Mouse (Mus musculus) myocyte (in vitro differentiated cells): ENCODE measurements around the gene Fgf18. TPM values are rescaled to one million over a fixed set of nuclear protein-coding genes. Genes with fewer than 3 reads are reported as not detected.

ENCODE experiments used
- H3K27me3 ChIP-seq: one replicate; pipeline ENCODE4 v1.6.1; 2011; ENCODE audit not compliant: control insufficient read depth, insufficient read depth, insufficient read length
- H3K36me3 ChIP-seq: one replicate; pipeline ENCODE4 v1.6.1; 2011; ENCODE audit not compliant: control insufficient read depth, insufficient read depth
- H3K4me2 ChIP-seq: one replicate; pipeline ENCODE4 v1.6.1; 2011; ENCODE audit warnings: low read depth, control low read depth
- H3K4me3 ChIP-seq: one replicate; pipeline ENCODE4 v1.5.1; 2011; ENCODE audit warnings: mild to moderate bottlenecking, control low read depth, moderate library complexity
- H3K79me2 ChIP-seq: one replicate; pipeline ENCODE4 v1.6.1; 2011; ENCODE audit not compliant: control insufficient read depth, insufficient read depth
- H3ac ChIP-seq: one replicate; pipeline ENCODE4 v1.6.1; 2011; ENCODE audit not compliant: control insufficient read depth, insufficient read length
- CEBPB ChIP-seq: IDR thresholded peaks from 2 replicates; pipeline ENCODE4 v1.6.1; 2011; ENCODE audit warnings: mild to moderate bottlenecking, moderate library complexity; ENCODE audit not compliant: poor library complexity, insufficient read depth, severe bottlenecking
- E2F4 ChIP-seq: IDR thresholded peaks from one replicate; pipeline ENCODE4 v1.6.1; 2011; ENCODE audit warnings: mild to moderate bottlenecking, control low read depth, moderate library complexity; ENCODE audit not compliant: insufficient read depth
- MAX ChIP-seq: IDR thresholded peaks from one replicate; pipeline ENCODE4 v1.6.1; 2011; ENCODE audit warnings: low read depth, mild to moderate bottlenecking, control low read depth
- MYOD1 ChIP-seq, 3 experiments: IDR thresholded peaks; one replicate each; pipeline ENCODE4 v1.6.1; 2011; ENCODE audit warnings: control low read depth in 2 of 3, low read depth in 2 of 3, mild to moderate bottlenecking in 2 of 3, moderate library complexity in 1 of 3; ENCODE audit not compliant: insufficient read length in 2 of 3, control insufficient read depth in 1 of 3
- MYOG ChIP-seq, 3 experiments: IDR thresholded peaks; one replicate each; pipeline ENCODE4 v1.6.1; 2011; ENCODE audit warnings: control low read depth in 2 of 3, low read depth in 2 of 3, mild to moderate bottlenecking in 2 of 3; ENCODE audit not compliant: insufficient read length in 2 of 3, control insufficient read depth in 1 of 3, insufficient read depth in 1 of 3
- POLR2A ChIP-seq: IDR thresholded peaks from one replicate; pipeline ENCODE4 v1.6.1; 2011; ENCODE audit warnings: low read depth, mild to moderate bottlenecking, control low read depth, moderate library complexity; ENCODE audit not compliant: insufficient read length
- POLR2AphosphoS2 ChIP-seq: IDR thresholded peaks from one replicate; pipeline ENCODE4 v1.6.1; 2011; ENCODE audit warnings: low read depth, control low read depth; ENCODE audit not compliant: insufficient read length
- REST ChIP-seq: IDR thresholded peaks from one replicate; pipeline ENCODE4 v1.6.1; 2011; ENCODE audit warnings: mild to moderate bottlenecking, control low read depth, moderate library complexity; ENCODE audit not compliant: insufficient read depth, insufficient read length
- SRF ChIP-seq: IDR thresholded peaks from one replicate; pipeline ENCODE4 v1.6.1; 2011; ENCODE audit warnings: low read depth; ENCODE audit not compliant: control insufficient read depth, insufficient read length
- TCF12 ChIP-seq: IDR thresholded peaks from one replicate; pipeline ENCODE4 v1.6.1; 2011; ENCODE audit warnings: mild to moderate bottlenecking, control low read depth; ENCODE audit not compliant: poor library complexity, insufficient read depth, severe bottlenecking
- TCF3 ChIP-seq: IDR thresholded peaks from one replicate; pipeline ENCODE4 v1.6.1; 2011; ENCODE audit warnings: low read depth, control low read depth; ENCODE audit not compliant: insufficient read length
- USF1 ChIP-seq: IDR thresholded peaks from one replicate; pipeline ENCODE4 v1.6.1; 2011; ENCODE audit warnings: low read depth, mild to moderate bottlenecking, control low read depth, moderate library complexity
- polyA plus RNA-seq: library from polyadenylated mRNA; unstranded; fragments of >200 nt; fragmentation: generic; extraction: Trizol; gene quantifications from one replicate; pipeline ENCODE4 v1.2.1, GENCODE M21; 2012; ENCODE audit warnings: missing spikeins

The Fgf18 gene
- polyA plus RNA-seq, 1 experiment, result 0.07 TPM

DNA sequence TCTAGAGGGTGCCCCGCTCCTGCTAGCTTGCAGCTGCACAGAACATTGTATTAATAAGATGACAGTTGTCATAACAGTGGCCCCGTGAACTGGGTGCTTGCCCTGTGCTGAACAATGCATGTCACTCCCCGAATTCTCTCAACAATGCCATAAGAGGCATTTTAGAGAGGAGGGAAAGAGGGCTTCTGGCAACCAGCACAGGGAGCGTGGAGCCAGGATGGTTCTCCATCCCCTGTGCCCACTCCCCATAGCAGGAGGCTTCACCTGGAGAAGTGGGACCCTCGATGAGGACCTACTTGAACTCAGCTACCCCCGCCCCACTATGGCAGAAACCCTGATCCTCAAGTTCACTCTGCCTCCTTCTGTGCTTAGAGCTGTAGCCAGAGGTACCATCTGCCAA lies 67.8 kb downstream of the Fgf18 start:
- TF ChIP-seq TCF3 (no peak), CEBPB (no peak), POLR2AphosphoS2 (no peak), REST (no peak), SRF (no peak), USF1 (no peak), E2F4 (no peak), MYOG (IDR thresholded peaks at IDR 0.05; ENCODE audit: control insufficient read depth in 1 of 3, insufficient read depth in 1 of 3, insufficient read length in 2 of 3, low read depth in 2 of 3) (no peak), MYOD1 (IDR thresholded peaks at IDR 0.05; ENCODE audit: control insufficient read depth in 1 of 3, insufficient read length in 2 of 3, low read depth in 2 of 3) (no peak), MAX (no peak), POLR2A (no peak), TCF12 (no peak)
- no peak overlapping the region for H3K4me3 ChIP-seq
- no peak overlapping the region for H3K4me2 ChIP-seq
- H3ac ChIP-seq, result no peak overlapping the region
- H3K27me3 ChIP-seq, result peaks cover 20% of the 10 kb centered on the region
- H3K36me3 ChIP-seq, result no peaks in the 10 kb centered on the region
- H3K79me2 ChIP-seq, result no peaks in the 10 kb centered on the region

DNA sequence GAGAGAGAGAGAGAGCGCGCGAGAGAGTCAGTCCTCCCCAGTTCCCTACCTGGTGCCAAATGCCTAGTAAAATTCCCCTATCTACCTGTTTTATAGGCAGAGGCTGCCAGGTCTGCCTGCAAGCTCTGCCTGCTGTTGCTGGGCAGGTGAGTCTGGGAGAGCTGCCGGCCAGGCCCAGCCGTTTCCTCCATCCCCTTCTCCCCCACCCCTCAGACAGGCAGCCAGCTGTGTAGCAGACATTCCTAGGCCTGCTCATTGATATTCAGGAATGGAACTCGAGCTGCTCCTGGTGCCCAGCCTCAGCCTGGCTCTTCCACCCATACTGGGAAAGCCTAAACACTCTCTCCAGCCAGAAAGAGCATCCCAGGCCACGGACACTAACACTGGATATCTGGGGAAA lies 69.2 kb downstream of the Fgf18 start:
- TF ChIP-seq USF1 (no peak), MYOD1 (IDR thresholded peaks at IDR 0.05; ENCODE audit: control insufficient read depth in 1 of 3, insufficient read length in 2 of 3, low read depth in 2 of 3) (no peak), MAX (no peak), SRF (no peak), MYOG (IDR thresholded peaks at IDR 0.05; ENCODE audit: control insufficient read depth in 1 of 3, insufficient read depth in 1 of 3, insufficient read length in 2 of 3, low read depth in 2 of 3) (no peak), REST (no peak), E2F4 (no peak), TCF12 (no peak), TCF3 (no peak), POLR2A (no peak)
- no peaks in the 10 kb centered on the region for H3K36me3 ChIP-seq
- no peak overlapping the region for H3K4me3 ChIP-seq
- no peaks in the 10 kb centered on the region for H3K79me2 ChIP-seq
- peaks cover 20% of the 10 kb centered on the region for H3K27me3 ChIP-seq
- H3K4me2 ChIP-seq, result no peak overlapping the region
- no peak overlapping the region for H3ac ChIP-seq

DNA sequence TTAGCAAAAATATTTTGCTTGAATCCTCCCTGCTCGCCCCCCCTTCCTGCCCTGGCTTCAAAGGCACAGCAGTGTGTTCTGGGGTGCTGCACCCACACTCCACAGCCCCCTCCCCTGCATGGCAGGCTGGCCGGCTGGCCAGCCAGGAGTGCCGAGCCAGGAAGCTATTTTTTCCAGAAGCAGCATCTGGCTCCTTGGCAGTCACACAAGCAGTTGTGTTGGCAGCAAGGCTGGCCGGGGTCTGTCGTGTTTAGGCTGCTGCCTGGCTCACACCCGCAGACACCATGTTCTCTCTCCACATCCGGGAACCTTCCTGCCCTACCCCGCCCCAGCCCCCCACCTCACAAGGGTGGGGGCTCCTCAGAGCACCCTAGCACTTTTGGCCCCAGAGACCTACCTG lies 71.9 kb downstream of the Fgf18 start:
- Histone ChIP-seq H3K36me3 (no peaks in the 10 kb centered on the region), H3K4me2 (no peak overlapping the region), H3ac (no peak overlapping the region), H3K79me2 (no peaks in the 10 kb centered on the region), H3K4me3 (no peak overlapping the region), H3K27me3 (peaks cover 13% of the 10 kb centered on the region)
- TF ChIP-seq MAX (no peak), USF1 (no peak), MYOD1 (IDR thresholded peaks at IDR 0.05; ENCODE audit: control insufficient read depth in 1 of 3, insufficient read length in 2 of 3, low read depth in 2 of 3) (no peak), TCF3 (no peak), SRF (no peak), E2F4 (no peak), MYOG (IDR thresholded peaks at IDR 0.05; ENCODE audit: control insufficient read depth in 1 of 3, insufficient read depth in 1 of 3, insufficient read length in 2 of 3, low read depth in 2 of 3) (no peak), POLR2A (no peak), POLR2AphosphoS2 (no peak), REST (no peak), CEBPB (no peak), TCF12 (no peak)

DNA sequence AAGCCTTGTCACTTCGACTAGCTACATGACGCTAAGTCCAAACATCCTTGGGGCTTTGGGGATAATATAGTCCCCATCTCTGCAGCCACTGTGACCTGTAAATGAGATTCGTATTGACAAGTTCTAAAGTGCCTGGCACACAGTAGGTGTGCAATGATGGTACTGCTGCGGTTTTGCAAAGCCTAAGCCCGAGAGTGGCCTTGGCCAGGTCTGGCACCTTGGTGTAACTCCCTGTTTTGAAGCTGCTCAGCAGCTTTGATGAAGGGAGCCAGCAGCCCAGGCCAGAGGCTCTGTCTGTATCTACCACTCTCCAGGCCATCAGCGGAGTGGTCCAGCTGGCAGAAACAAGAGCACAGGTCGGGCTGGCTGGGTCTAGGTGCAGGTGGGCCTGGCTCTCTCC lies 72.7 kb downstream of the Fgf18 start:
- no peak for TF ChIP-seq REST
- no peak for TF ChIP-seq POLR2A
- TF ChIP-seq E2F4, result no peak
- TF ChIP-seq TCF3, result no peak
- no peak for TF ChIP-seq MYOD1 (IDR thresholded peaks at IDR 0.05; ENCODE audit: control insufficient read depth in 1 of 3, insufficient read length in 2 of 3, low read depth in 2 of 3)
- no peak for TF ChIP-seq POLR2AphosphoS2
- TF ChIP-seq MYOG (IDR thresholded peaks at IDR 0.05; ENCODE audit: control insufficient read depth in 1 of 3, insufficient read depth in 1 of 3, insufficient read length in 2 of 3, low read depth in 2 of 3), result no peak
- TF ChIP-seq TCF12, result no peak
- TF ChIP-seq USF1, result no peak
- TF ChIP-seq SRF, result no peak
- TF ChIP-seq MAX, result no peak
- TF ChIP-seq CEBPB, result no peak
- H3K36me3 ChIP-seq, result no peaks in the 10 kb centered on the region
- H3ac ChIP-seq, result no peak overlapping the region
- peaks cover 10% of the 10 kb centered on the region for H3K27me3 ChIP-seq
- no peak overlapping the region for H3K4me3 ChIP-seq
- H3K4me2 ChIP-seq, result no peak overlapping the region
- no peaks in the 10 kb centered on the region for H3K79me2 ChIP-seq
